Mouse (Mus musculus) stomach, postnatal 0 days (tissue): ENCODE measurements around the gene Wnt4. TPM values are rescaled to one million over a fixed set of nuclear protein-coding genes. Genes with fewer than 3 reads are reported as not detected.

ENCODE experiments used
- ATAC-seq: fragments of 200-750 bp; cut with Nextera tagmentation; 2 replicates; pipeline ENCODE4 v1.8.0; 2017; ENCODE audit not compliant: low FRiP score, low TSS enrichment
- DNase-seq: peaks from one replicate; pipeline ENCODE4 v3.0.0-alpha.2; 2016; ENCODE audit warnings: low spot score
- H3K27ac ChIP-seq: fragments of 300-500 bp; sonication (generic); replicated peaks from 2 replicates; pipeline ENCODE4 v1.5.1; 2014; ENCODE audit warnings: mild to moderate bottlenecking, control low read depth
- H3K27me3 ChIP-seq: fragments of 300-500 bp; sonication (generic); 2 replicates; pipeline ENCODE4 v1.6.1; 2014; ENCODE audit warnings: low read length; ENCODE audit not compliant: control insufficient read depth, insufficient read depth
- H3K36me3 ChIP-seq: fragments of 300-500 bp; sonication (generic); 2 replicates; pipeline ENCODE4 v1.6.1; 2014; ENCODE audit warnings: low read length, mixed read lengths; ENCODE audit not compliant: control insufficient read depth, insufficient read depth
- H3K4me1 ChIP-seq: fragments of 300-500 bp; sonication (generic); replicated peaks from 2 replicates; pipeline ENCODE4 v1.6.1; 2014; ENCODE audit warnings: antibody characterized with exemption; ENCODE audit not compliant: control insufficient read depth, insufficient read depth
- H3K4me2 ChIP-seq: fragments of 300-500 bp; sonication (generic); replicated peaks from 2 replicates; pipeline ENCODE4 v1.6.1; 2014; ENCODE audit warnings: low read depth, mild to moderate bottlenecking, control low read depth, moderate library complexity
- H3K4me3 ChIP-seq: fragments of 300-500 bp; sonication (generic); 2 replicates; pipeline ENCODE4 v1.5.1; 2014; ENCODE audit warnings: low read depth, low read length, control low read depth
- H3K9ac ChIP-seq: fragments of 300-500 bp; sonication (generic); 2 replicates; pipeline ENCODE4 v1.6.1; 2014; ENCODE audit warnings: mild to moderate bottlenecking, low read length, control low read depth, mixed read lengths
- H3K9me3 ChIP-seq: fragments of 300-500 bp; sonication (generic); 2 replicates; pipeline ENCODE4 v1.6.1; 2016; ENCODE audit warnings: low read length; ENCODE audit not compliant: control insufficient read depth
- CTCF ChIP-seq: IDR thresholded peaks from 2 replicates; pipeline ENCODE4 v1.5.1; 2016; ENCODE audit warnings: antibody characterized with exemption, low read depth, mild to moderate bottlenecking, moderate library complexity
- EP300 ChIP-seq: optimal IDR thresholded peaks from 2 replicates; pipeline ENCODE3; 2016; ENCODE audit warnings: antibody characterized with exemption
- WGBS: fragments of 180-500 bp; shearing (Covaris S2); extraction: QIAGEN DNeasy Blood & Tissue Kit; methylation state at CpG from one replicate; pipeline ENCODE4 v1.1.7; 2014; 5-methylcytosine and 5-hydroxymethylcytosine counted together
- polyA plus RNA-seq: library from polyadenylated mRNA; unstranded; fragments of >200 nt; fragmentation: Nextera tagmentation; extraction: Ambion mirVana; gene quantifications from 2 replicates; pipeline ENCODE4 v1.2.1, GENCODE M21; 2015

The Wnt4 gene
- polyA plus RNA-seq, 1 experiment from 2014 or later = 45.3 TPM

DNA sequence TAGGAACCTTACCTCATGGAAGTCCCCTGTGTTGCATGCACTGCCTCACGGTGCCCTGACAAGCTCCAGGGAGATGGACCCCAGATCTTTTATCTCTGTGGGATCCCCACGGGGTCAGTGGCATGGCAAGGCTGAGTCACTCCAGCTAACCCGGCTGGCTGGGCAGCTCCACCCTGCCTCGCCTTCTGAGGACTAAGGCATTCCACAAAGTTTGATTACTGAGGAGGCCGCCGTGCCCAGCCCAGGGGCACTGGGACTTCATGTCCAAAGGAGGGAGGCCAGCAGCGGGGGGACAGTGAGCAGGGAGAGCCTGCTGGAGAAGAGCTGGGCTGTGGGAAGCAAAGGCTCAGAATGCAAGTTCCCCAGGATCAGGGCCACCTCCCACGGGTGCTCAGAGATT, 21.7 kb upstream of the Wnt4 start:
- H3K4me3 ChIP-seq = no peak overlapping the region
- DNase-seq = peak; percentile 80
- no peak overlapping the region for H3K9ac ChIP-seq
- H3K4me1 ChIP-seq = 0 out of 2 replicates have a peak, but pooled peaks cover 2% of the 10 kb centered on the region
- H3K27ac ChIP-seq = peak overlapping the region; percentile 77
- peak; percentile 79 for TF ChIP-seq EP300
- TF ChIP-seq CTCF = no peak
- no peak overlapping the region for H3K4me2 ChIP-seq
- no peaks in the 10 kb centered on the region for H3K36me3 ChIP-seq
- H3K27me3 ChIP-seq = no peaks in the 10 kb centered on the region
- peak; percentile 87 for ATAC-seq
- H3K9me3 ChIP-seq = no peaks in the 10 kb centered on the region
- WGBS = 53% methylated on average over 8 of the region's 8 CpGs

DNA sequence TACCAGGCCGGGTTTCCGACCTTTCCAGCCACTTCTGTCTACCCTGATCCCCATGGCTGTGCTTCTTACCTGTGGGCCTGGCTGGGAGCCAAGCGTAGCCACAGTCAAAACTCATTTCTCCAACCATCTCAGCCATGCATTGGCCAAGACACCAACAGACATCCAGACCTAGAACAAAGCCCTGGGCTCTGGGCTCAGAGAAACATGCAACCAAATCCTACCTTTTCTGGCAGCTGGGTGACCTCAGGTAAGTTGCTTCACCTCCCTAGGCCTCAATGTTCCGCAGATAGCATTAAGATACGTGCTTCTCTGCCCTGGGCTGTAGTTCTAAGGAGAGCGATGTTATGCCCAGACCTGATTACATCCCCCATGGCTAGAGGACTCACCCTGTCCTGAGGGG, 15.5 kb upstream of the Wnt4 start:
- no peak overlapping the region for H3K27ac ChIP-seq
- H3K4me1 ChIP-seq = no peaks in the 10 kb centered on the region
- DNase-seq (no peak), ATAC-seq (no peak)
- H3K9ac ChIP-seq = no peak overlapping the region
- H3K36me3 ChIP-seq = no peaks in the 10 kb centered on the region
- H3K4me2 ChIP-seq = no peak overlapping the region
- no peaks in the 10 kb centered on the region for H3K9me3 ChIP-seq
- no peaks in the 10 kb centered on the region for H3K27me3 ChIP-seq
- WGBS = 84% methylated on average over 6 of the region's 6 CpGs
- no peak overlapping the region for H3K4me3 ChIP-seq
- TF ChIP-seq CTCF (no peak), EP300 (no peak)

GRCm38 (mm10) chr4:137264066-137264465, 13.2 kb upstream of the Wnt4 start:
- H3K4me1 ChIP-seq = no peaks in the 10 kb centered on the region
- no peaks in the 10 kb centered on the region for H3K9me3 ChIP-seq
- H3K27ac ChIP-seq = no peak overlapping the region
- H3K4me2 ChIP-seq = no peak overlapping the region
- WGBS = 71% methylated on average over 13 of the region's 13 CpGs
- H3K4me3 ChIP-seq = no peak overlapping the region
- H3K27me3 ChIP-seq = no peaks in the 10 kb centered on the region
- ATAC-seq (no peak), DNase-seq (no peak)
- TF ChIP-seq EP300 = no peak
- no peak for TF ChIP-seq CTCF
- no peak overlapping the region for H3K9ac ChIP-seq
- H3K36me3 ChIP-seq = no peaks in the 10 kb centered on the region

DNA sequence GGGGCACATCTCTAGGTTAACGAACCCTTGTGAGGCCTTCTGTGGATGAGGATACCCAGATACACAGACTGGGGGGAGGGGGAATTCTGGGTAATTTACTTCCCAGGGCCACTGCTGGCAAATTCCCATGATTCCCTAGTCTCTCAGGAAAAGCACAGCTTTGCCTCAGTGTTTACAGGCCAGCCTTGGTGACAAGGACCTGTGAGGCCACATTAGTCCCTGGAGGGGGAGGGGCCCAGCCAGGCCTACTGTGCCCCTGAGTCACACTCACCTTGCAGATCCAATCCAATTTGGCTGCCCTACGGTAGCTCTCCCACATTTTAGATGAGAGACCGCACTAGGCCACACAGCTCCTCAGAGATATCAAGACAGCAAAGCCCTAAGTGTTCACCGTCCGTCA, 12.2 kb upstream of the Wnt4 start:
- DNase-seq = no peak
- Histone ChIP-seq H3K4me2 (no peak overlapping the region), H3K4me1 (no peaks in the 10 kb centered on the region), H3K9ac (no peak overlapping the region), H3K27me3 (no peaks in the 10 kb centered on the region), H3K27ac (no peak overlapping the region), H3K36me3 (no peaks in the 10 kb centered on the region), H3K9me3 (no peaks in the 10 kb centered on the region), H3K4me3 (no peak overlapping the region)
- no peak for ATAC-seq
- no peak for TF ChIP-seq CTCF
- TF ChIP-seq EP300 = no peak
- 77% methylated on average over 5 of the region's 5 CpGs for WGBS

GRCm38 (mm10) chr4:137268541-137268940, 8.7 kb upstream of the Wnt4 start:
- Histone ChIP-seq H3K27me3 (no peaks in the 10 kb centered on the region), H3K36me3 (no peaks in the 10 kb centered on the region), H3K9me3 (no peaks in the 10 kb centered on the region), H3K9ac (no peak overlapping the region), H3K4me1 (no peaks in the 10 kb centered on the region), H3K4me2 (no peak overlapping the region), H3K27ac (no peak overlapping the region), H3K4me3 (no peak overlapping the region)
- ATAC-seq = no peak
- no peak for DNase-seq
- 72% methylated on average over 8 of the region's 8 CpGs for WGBS
- TF ChIP-seq CTCF (no peak), EP300 (no peak)

- Histone ChIP-seq H3K4me3 (no peak overlapping the region), H3K27me3 (no peaks in the 10 kb centered on the region), H3K4me2 (no peak overlapping the region), H3K4me1 (no peaks in the 10 kb centered on the region), H3K27ac (no peak overlapping the region), H3K36me3 (no peaks in the 10 kb centered on the region), H3K9me3 (no peaks in the 10 kb centered on the region), H3K9ac (no peak overlapping the region)
- 81% methylated on average over 8 of the region's 8 CpGs for WGBS
- TF ChIP-seq CTCF = no peak
- no peak for TF ChIP-seq EP300
- DNase-seq = no peak
- ATAC-seq = no peak
Measured at GRCm38 (mm10) chr4:137271856-137272255, 5.4 kb upstream of the Wnt4 start.
